Mouse (Mus musculus) megakaryocyte-erythroid progenitor cell, adult 5-6 weeks (primary cell): Measurements from ENCODE around the gene Trim56. TPM values are rescaled to one million over a fixed set of nuclear protein-coding genes. Genes with fewer than 3 reads are reported as not detected.
A peak's percentile ranks its signal among the peaks of the same experiment; 100 is the strongest.

ENCODE experiments used
- ATAC-seq: replicated peaks from 2 replicates; pipeline ENCODE4 v1.8.0; 2016; ENCODE audit warnings: mild to moderate bottlenecking, inconsistent platforms; ENCODE audit not compliant: severe bottlenecking, poor library complexity, low FRiP score, low TSS enrichment
- total RNA-seq, 2 experiments: library from RNA; stranded (forward) in 1 of 2; stranded (reverse) in 1 of 2; fragments of 200-1000, 215-1000 nt in 1 of 2; fragments of >200 nt in 1 of 2; fragmentation: Nextera tagmentation in 1 of 2; gene quantifications; 2 replicates each; pipeline ENCODE4 v1.2.3; 2014 to 2017

The Trim56 gene
- total RNA-seq, 2 experiments from 2014 or later: 20.8 to 28.2 TPM

- ATAC-seq: no peak
Observed at GRCm38 (mm10) chr5:137078616-137079015, 37.4 kb downstream of the Trim56 start.

- ATAC-seq: no peak
Observed at GRCm38 (mm10) chr5:137078041-137078440, 38.0 kb downstream of the Trim56 start.

- ATAC-seq: no peak
Observed at GRCm38 (mm10) chr5:137077187-137077586, 38.8 kb downstream of the Trim56 start.

GRCm38 (mm10) chr5:137076191-137076930 lies 39.6 kb downstream of the Trim56 start:
- ATAC-seq: no peak

GRCm38 (mm10) chr5:137075726-137076125 lies 40.3 kb downstream of the Trim56 start:
- no peak for ATAC-seq

DNA sequence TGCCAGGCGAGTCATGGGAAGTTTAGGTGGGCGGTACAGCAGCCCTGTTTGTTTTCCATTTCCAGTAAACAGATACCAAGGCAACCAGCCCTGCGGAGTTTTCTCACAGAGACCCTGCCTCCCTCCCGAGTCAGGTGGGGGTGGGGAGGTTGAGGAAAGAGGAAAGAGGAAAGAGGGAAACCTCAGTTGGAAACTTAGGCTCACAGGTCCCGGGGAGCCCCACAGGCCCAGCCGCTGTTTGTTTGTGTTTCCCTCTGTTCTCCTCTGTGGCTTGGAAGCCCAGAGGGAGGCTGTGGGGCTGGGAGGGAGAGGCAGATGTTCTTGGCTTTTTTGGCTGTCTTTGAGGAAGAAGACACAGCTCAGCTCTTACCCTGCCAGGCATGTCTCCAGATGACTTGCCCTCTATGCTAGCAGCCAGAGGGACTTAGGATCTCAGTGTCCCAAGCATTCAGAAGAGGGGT lies 41.8 kb downstream of the Trim56 start:
- no peak for ATAC-seq

DNA sequence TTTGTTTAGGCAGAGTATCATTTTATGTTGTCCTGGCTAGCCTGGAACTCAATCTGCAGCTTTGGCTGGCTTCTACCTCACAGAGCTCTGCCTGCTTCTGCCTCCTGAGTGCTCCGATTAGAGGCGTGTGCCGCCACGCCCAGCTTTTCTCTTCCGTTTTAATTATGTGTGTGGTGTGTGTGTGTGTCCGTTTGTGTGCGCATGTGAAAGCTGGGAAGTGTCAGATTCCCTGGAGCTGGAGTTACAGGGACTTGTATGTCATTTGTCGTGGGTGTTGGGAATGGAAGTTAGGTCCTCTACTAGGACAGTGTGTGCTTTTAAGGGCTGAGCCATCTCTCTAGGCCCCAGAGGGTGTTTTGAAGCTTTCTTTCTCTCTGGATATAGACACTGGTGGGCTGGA lies 42.9 kb downstream of the Trim56 start:
- ATAC-seq: no peak

DNA sequence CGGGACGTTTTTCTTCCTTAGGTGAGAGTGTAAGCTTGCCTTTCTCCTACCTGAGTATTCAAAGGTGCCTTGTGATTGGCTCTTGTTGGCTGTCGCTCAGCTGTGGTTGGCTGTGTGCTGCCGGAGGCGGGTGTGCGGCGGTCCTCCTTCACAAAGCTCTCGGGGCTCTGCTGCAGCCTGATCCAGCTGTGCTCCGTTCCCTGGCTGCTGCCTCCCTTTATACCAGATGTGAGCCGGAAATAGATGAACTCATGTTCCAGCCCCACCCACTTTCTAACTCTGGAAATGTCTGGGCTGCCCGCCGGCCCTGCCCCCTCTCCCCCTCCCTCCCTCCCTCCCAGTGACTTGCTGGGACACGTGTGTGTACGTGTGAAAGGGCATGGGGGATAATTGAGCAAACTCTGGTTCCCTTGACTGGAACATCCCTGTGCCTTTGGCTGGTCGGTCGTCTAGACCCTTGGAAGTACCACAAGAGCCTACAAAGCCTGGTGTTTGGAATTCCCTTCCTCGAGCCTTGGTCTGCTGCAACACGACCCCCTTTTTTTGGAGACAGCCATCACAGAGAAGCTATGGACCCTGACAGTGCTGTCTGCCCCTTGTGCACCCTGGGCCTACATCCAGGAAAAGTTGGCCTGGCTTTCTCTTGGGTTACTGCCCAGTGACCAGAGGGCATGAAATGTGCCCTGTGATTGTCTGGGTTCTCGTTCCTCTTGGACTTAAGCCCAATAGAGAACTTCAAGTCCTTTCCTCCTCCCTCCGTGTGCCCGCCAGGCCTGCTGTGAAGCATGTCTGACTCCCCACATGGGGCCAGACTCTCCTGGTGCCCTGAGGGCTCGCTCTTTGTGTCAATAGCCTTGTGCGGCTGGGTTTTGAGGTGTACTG lies 43.7 kb downstream of the Trim56 start, which contains the start of gene Serpine1:
Gene Serpine1, minus strand, starts transcription at position 190 of the 882 bp plus-strand sequence.
- peak; percentile 76 for ATAC-seq

GRCm38 (mm10) chr5:137070881-137071605 lies 45.0 kb downstream of the Trim56 start:
- no peak for ATAC-seq

DNA sequence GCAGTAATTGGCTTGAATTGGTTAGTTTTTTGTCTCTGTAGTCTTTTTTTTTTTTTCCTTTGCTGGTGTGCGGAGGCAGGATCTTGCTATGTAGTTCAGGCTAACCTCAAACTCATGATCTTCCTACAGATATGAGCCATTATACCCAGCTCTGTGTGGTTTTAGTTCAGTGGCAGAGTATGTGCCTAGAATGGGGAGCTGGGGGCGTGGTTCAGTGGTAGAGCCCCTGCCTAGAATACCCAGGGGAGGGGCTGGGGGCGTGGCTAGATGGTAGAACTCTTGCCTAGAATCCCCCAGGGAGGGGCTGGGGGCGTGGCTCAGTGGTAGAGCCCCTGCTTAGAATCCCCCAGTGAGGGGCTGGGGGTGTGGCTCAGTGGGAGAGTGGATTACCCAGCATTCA lies 47.3 kb downstream of the Trim56 start:
- no peak for ATAC-seq

DNA sequence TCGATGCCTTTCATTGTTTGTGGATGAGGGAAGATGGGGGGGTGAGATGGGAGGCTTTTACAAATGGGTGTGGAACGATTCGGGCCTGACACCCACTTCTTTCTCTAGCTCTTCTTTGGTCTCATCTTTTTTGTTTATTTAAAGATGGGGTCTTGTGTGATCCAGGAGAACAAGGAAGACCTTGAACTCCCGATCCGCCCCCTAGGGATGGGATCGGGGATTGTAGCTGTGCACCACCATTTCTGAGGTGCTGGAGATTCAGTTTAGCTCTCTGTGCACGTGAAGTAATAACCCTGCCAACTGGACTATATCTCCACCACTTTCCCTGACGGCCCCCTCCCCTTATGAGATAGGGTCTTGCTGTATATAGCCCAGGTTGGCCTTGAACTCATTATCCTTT lies 50.1 kb downstream of the Trim56 start:
- ATAC-seq: no peak

- ATAC-seq: no peak
Observed at GRCm38 (mm10) chr5:137065454-137065853, 50.6 kb downstream of the Trim56 start.

DNA sequence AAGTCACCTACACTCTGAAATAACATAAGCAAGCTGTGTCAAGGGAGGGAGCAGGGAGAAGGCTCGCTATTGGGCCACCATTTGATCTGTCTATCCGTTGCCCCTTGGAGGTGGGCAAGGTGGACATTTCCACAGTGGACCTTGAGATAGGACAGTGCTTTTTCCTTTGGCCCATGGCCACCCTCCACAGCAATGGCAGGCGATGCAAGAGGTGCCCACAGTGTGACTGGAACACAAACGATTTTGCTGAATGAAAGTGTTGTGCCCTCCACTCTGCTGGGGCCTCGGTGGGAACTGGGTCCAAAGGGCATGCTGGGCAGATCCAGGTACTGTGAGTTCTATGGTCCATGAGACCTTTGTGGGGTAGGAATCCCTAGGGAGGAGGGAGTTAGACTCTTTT lies 53.4 kb downstream of the Trim56 start:
- ATAC-seq: no peak

DNA sequence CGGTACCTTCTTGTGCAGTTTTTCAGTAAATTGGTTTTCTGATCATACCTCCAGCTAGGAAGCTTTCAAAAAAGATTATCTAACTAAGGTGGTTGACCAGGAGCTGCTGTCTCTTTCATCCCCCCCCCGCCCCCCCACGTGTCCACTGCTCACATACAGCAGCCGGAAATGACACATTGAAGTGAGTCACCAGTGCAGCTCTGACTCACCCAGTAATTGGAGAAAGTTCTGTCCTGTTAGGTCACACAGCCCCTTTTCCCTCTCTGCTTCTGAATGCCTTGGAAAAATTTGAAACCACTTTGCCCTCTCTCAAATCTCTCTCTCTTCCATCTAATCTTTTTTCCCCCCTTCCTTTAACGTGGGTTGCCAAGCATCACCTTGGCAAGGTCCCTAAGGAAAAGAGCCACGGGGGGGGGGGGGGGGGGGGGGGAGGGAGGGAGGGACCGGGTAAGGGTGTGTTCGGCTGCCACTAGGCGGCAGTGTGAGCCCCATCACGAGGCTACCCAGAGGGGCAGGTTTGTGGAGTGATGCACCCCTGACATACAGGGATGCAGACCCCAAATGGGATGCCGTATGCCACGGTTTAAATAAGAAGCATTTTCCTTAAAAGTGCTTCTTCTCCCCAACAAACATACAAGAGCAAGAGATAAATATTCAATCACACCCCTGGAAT lies 54.1 kb downstream of the Trim56 start:
- no peak for ATAC-seq

Other genes starting within 250 kb of the Trim56 start
- not detected in 2 replicates for gene Col26a1, start 233.0 kb downstream of the Trim56 start, total RNA-seq (2014; fragmentation: Nextera tagmentation)
- gene Col26a1, start 233.0 kb downstream of the Trim56 start, total RNA-seq (2017): not detected in 2 replicates
- 12.1 and 17.4 TPM in 2 replicates for gene Ift22, start 208.1 kb downstream of the Trim56 start, total RNA-seq (2014; fragmentation: Nextera tagmentation)
- gene Ift22, start 208.1 kb downstream of the Trim56 start, total RNA-seq (2017): 1.5 and 5.4 TPM in 2 replicates
- 160 and 187 TPM in 2 replicates for gene Fis1, start 162.9 kb downstream of the Trim56 start, total RNA-seq (2014; fragmentation: Nextera tagmentation)
- gene Fis1, start 162.9 kb downstream of the Trim56 start, total RNA-seq (2017): 61.1 and 71.8 TPM in 2 replicates
- gene Cldn15, start 149.6 kb downstream of the Trim56 start, total RNA-seq (2014; fragmentation: Nextera tagmentation): 0.13 TPM in 1 of 2 replicates, not detected in the other
- gene Cldn15, start 149.6 kb downstream of the Trim56 start, total RNA-seq (2017): not detected in 2 replicates
- 19.8 and 22.1 TPM in 2 replicates for gene Plod3, start 129.2 kb downstream of the Trim56 start, total RNA-seq (2014; fragmentation: Nextera tagmentation)
- 19.0 and 22.1 TPM in 2 replicates for gene Plod3, start 129.2 kb downstream of the Trim56 start, total RNA-seq (2017)
- 67.3 and 75.0 TPM in 2 replicates for gene Znhit1, start 128.2 kb downstream of the Trim56 start, total RNA-seq (2014; fragmentation: Nextera tagmentation)
- 18.8 and 21.6 TPM in 2 replicates for gene Znhit1, start 128.2 kb downstream of the Trim56 start, total RNA-seq (2017)
- not detected in 2 replicates for gene Vgf, start 89.8 kb downstream of the Trim56 start, total RNA-seq (2014; fragmentation: Nextera tagmentation)
- 0.27 and 0.47 TPM in 2 replicates for gene Vgf, start 89.8 kb downstream of the Trim56 start, total RNA-seq (2017)
- gene Ap1s1, start 70.1 kb downstream of the Trim56 start, total RNA-seq (2014; fragmentation: Nextera tagmentation): 52.2 and 78.7 TPM in 2 replicates
- gene Ap1s1, start 70.1 kb downstream of the Trim56 start, total RNA-seq (2017): 46.5 and 50.2 TPM in 2 replicates
- gene Serpine1, start 43.9 kb downstream of the Trim56 start, total RNA-seq (2014; fragmentation: Nextera tagmentation): 0.72 TPM in 1 of 2 replicates, not detected in the other
- gene Serpine1, start 43.9 kb downstream of the Trim56 start, total RNA-seq (2017): 0.94 TPM in 1 of 2 replicates, not detected in the other
- gene Muc3, start 33.1 kb upstream of the Trim56 start, total RNA-seq (2014; fragmentation: Nextera tagmentation): not detected in 2 replicates
- not detected in 2 replicates for gene Muc3, start 33.1 kb upstream of the Trim56 start, total RNA-seq (2017)
- gene Muc3a, start 96.2 kb upstream of the Trim56 start, total RNA-seq (2014; fragmentation: Nextera tagmentation): 0.25 and 0.61 TPM in 2 replicates
- not detected in 2 replicates for gene Muc3a, start 96.2 kb upstream of the Trim56 start, total RNA-seq (2017)
- 20.4 and 22.8 TPM in 2 replicates for gene Ache, start 171.3 kb upstream of the Trim56 start, total RNA-seq (2014; fragmentation: Nextera tagmentation)
- 3.0 and 6.4 TPM in 2 replicates for gene Ache, start 171.3 kb upstream of the Trim56 start, total RNA-seq (2017)
- gene Ufsp1, start 178.4 kb upstream of the Trim56 start, total RNA-seq (2014; fragmentation: Nextera tagmentation): 9.0 and 11.4 TPM in 2 replicates
- 5.2 and 6.0 TPM in 2 replicates for gene Ufsp1, start 178.4 kb upstream of the Trim56 start, total RNA-seq (2017)
- gene Srrt, start 191.5 kb upstream of the Trim56 start, total RNA-seq (2014; fragmentation: Nextera tagmentation): 308 and 381 TPM in 2 replicates
- gene Srrt, start 191.5 kb upstream of the Trim56 start, total RNA-seq (2017): 409 and 443 TPM in 2 replicates
- 21.8 and 27.9 TPM in 2 replicates for gene Trip6, start 198.2 kb upstream of the Trim56 start, total RNA-seq (2014; fragmentation: Nextera tagmentation)
- 19.6 and 29.9 TPM in 2 replicates for gene Trip6, start 198.2 kb upstream of the Trim56 start, total RNA-seq (2017)
- 2.2 and 3.0 TPM in 2 replicates for gene Slc12a9, start 217.4 kb upstream of the Trim56 start, total RNA-seq (2014; fragmentation: Nextera tagmentation)
- gene Slc12a9, start 217.4 kb upstream of the Trim56 start, total RNA-seq (2017): 1.1 and 3.3 TPM in 2 replicates
- 1.4 TPM in 1 of 2 replicates, not detected in the other for gene Ephb4, start 233.9 kb upstream of the Trim56 start, total RNA-seq (2014; fragmentation: Nextera tagmentation)
- gene Ephb4, start 233.9 kb upstream of the Trim56 start, total RNA-seq (2017): 0.08 TPM in 1 of 2 replicates, not detected in the other